Mouse (Mus musculus): ENCODE measurements around the gene Lims1.

The Lims1 gene

DNA sequence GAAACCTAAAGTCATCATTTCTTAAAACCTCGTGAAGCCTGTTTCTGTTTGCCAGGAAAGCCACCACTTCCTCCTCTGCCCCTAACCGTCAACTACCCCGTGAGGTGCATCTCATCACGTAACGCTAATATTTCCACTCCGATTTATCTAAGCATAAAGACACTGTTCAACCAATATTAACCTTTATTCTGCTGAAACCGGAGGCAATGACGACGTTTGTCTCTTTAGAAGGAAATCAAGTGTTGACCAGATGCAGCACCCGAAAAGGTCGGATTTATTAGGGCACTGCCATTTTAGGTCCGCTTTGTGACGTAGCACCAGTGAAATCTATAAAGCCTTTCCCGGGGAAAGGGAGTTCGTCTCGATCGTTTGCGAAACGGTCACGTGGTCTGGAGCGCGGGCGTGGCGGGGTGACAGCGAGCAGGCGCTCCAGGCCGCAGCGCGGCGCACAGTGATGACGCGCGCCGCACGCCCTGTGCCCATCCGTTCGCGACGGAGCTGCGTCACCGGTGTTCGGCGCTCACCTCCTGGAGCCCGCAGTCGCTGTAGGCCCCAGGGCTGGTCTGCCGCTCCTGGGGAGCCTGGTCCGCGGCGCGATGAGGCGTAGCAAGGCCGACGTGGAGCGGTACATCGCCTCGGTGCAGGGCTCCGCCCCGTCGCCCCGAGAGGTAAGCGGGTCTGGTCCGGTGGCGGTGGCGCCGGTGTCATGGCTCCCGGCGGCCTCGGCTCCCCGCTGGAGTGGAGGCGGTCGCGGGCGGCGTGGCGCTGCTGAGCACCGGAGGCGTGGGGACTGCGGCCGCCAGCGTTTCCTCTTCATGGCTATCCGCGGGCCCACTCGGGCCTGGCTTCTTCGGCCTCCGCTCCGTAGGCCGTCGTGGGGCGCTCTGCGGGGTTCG lies 123.4 kb downstream of the Lims1 start, which contains the start of gene Ranbp2:
Gene Ranbp2 (plus strand): TSS at position 537 of the 896 bp plus-strand sequence.
- peak; percentile 99 for DNase-seq (ENCODE audit: low spot score)

DNA sequence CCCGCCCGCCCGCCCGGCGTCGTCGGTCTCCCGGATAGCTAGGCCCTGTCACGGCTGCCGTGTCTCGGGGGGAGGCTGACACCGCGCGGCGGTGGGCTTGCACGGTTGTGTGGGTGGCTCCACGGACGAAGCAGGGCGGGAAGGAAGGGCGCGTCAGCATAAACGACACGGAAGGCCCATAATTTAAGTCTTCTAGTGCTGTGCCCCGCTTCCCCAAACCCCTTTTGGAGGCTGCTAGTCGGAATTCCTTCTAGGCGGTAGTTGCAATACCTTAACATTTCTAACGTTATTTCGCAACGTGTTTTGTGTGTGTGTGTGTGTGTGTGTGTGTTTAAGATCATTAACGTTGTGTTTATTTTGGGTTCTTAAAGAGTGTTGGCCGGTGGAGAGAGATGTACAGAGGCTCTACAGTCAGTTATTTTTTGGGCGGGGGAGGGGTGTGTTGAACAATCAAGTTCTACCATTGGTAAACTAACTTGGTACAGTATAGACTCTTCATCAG lies 124.1 kb downstream of the Lims1 start:
- no peak for DNase-seq (ENCODE audit: low spot score)

DNA sequence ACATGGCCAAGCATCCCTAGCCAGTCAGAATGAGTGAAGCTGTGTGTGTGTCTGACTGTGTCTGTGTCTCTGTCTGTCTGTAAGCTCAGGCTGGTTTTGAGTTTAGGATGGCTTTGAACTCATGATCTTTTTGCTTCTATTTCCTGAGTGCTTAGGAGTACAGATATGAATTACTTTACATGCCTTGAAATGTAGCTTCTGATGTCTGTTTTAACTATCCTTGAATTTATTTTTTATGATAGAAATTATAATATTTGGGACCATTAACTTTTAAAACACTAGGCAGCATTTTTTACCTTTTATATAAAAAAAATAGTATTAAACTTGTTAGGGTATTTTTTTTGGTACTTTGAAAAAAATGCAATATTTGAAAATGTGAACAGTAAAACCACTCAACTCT lies 128.3 kb downstream of the Lims1 start:
- no peak for DNase-seq (ENCODE audit: low spot score)

DNA sequence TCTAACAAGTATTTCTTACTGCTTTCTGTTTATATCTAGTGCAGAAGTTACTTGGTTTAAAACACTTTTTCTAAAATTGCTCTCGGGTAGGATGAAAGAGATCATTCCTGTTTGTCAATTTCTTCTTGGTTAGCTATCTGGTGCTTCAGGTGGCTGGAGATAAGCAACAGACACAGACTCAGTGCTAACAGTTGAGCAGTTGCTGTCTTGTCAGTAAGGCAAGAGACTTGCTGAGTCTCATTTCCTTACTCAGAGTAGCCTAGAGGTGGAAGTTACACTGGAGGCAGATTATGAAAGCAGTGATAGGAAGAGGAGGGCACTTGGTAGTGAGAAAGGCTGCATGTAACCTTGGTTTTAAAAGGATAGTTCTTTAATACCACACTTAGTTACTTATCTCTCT lies 128.9 kb downstream of the Lims1 start:
- no peak for DNase-seq (ENCODE audit: low spot score)

DNA sequence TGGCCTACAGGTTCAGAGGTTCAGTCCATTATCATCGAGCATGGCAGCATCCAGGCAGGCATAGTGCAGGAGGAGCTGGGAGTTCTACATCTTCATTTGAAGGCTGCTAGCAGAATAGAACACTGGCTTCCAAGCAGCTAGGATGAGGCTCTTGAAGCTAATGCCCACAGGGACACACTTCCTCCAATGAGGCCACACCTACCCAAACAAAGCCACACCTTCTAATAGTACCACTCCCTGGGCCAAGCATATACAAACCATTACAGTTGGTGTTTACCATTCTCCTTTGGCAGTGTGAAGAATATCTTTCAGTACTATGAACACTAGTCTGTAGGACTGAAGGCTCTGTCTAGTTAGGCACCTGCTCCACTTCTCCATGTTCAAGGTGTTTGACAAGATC lies 136.6 kb downstream of the Lims1 start:
- no peak for DNase-seq (ENCODE audit: low spot score)

Data from urinary bladder, postnatal 14 days (tissue).